Mouse (Mus musculus) gastrocnemius, adult 2 months (tissue): Measurements from ENCODE around the gene Boc. TPM values are rescaled to one million over a fixed set of nuclear protein-coding genes. Genes with fewer than 3 reads are reported as not detected.

Experiments used
- DNase-seq: peaks from one replicate; pipeline ENCODE4 v3.0.0; 2022
- H3K27ac ChIP-seq: fragments of 200-600 bp; 2 replicates; pipeline ENCODE4 v1.8.1; 2022; ENCODE audit warnings: mild to moderate bottlenecking
- H3K4me3 ChIP-seq: fragments of 200-600 bp; 2 replicates; pipeline ENCODE4 v1.8.1; 2022; ENCODE audit warnings: mild to moderate bottlenecking, moderate library complexity
- CTCF ChIP-seq: fragments of 200-600 bp; IDR thresholded peaks from 2 replicates; pipeline ENCODE4 v1.8.1; 2022; ENCODE audit warnings: antibody characterized with exemption, mild to moderate bottlenecking, moderate library complexity
- intact Hi-C: fragments of 180-260 bp; cut with DNase I; formaldehyde crosslinking; loops from one replicate; pipeline ENCODE4 v1.15.1; 2025
- total RNA-seq, 2 experiments: library from RNA; stranded (reverse); gene quantifications; 2 replicates each; pipeline ENCODE4 v1.2.3; 2021

Boc gene
- total RNA-seq, 2 experiments from 2014 or later = 2.6 to 5.0 TPM

DNA sequence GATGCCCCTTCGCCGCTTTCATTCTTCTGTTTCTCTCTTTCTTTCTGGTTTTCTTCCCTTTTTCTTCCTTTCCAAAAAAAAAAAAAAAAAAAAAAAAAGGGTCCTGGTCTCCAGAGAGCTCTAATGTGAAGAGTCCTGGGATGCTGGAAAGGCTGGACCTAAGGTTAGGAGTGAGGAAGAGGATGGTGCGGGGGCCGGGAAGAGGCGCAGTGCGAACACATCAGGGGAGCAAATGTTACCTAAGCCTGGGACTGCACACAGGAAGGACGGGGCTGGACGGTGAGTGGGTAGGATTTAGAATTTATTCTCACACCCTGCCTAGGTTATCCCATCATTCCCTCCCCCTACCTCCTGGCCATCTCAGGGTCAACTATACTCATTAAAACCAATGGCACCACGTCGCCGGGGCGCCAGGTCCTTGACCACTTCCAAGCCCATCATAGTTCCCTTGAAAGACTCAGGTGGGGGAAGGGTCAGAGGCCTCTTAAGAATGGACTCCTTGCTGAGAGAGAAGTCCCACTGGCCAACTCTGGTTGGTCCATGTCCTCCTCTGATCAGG, 27.4 kb downstream of the Boc start:
- intact Hi-C loops = no loop called here

DNA sequence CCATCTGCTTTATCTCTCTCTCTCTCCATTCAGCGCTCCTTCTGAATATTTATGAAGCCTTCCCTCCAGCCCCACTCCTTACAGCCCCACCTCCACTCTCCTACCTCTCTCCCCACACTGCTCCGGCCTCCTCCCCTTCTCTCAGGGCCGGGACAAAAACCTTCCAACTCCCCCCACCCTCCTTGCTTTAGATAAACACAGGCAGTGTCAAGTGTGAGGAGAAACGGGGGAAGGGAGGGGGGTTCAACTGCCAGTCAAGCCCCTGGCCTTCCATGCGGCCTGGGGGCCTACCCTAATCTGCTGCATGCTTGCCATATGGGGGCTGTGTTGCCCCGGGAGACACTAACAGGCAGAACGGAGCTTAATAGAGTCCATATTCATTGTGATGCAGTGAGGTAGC, 27.9 kb downstream of the Boc start:
- intact Hi-C loops = no loop called here
- Histone ChIP-seq H3K27ac (no peak overlapping the region), H3K4me3 (no peak overlapping the region)
- TF ChIP-seq CTCF = no peak
- DNase-seq = no peak

More for the DNA sequence above, 27.4 kb downstream of the Boc start:
- H3K27ac ChIP-seq = no peak overlapping the region
- no peak for DNase-seq
- no peak overlapping the region for H3K4me3 ChIP-seq
- no peak for TF ChIP-seq CTCF

DNA sequence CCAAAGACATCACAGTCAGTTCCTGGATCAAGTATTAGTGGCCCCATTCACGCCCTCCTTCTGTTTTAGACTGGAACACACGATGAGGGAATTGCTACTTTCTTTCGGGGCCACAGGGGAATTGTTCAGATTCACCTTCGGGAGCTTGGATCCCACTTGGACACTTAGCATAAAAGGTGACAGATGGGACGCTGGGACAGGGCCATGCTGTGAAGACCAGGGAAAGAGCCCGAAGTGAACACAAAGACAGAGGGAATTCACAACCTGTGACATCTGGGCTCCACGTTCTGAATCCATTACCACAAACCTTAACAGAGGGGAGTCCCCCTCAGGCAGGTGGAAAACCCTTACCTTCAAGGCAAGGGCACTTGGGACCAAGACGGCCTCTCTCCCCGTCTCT, 28.5 kb downstream of the Boc start:
- no peak for DNase-seq
- Histone ChIP-seq H3K27ac (no peak overlapping the region), H3K4me3 (no peak overlapping the region)
- intact Hi-C loops = no loop called here
- no peak for TF ChIP-seq CTCF

DNA sequence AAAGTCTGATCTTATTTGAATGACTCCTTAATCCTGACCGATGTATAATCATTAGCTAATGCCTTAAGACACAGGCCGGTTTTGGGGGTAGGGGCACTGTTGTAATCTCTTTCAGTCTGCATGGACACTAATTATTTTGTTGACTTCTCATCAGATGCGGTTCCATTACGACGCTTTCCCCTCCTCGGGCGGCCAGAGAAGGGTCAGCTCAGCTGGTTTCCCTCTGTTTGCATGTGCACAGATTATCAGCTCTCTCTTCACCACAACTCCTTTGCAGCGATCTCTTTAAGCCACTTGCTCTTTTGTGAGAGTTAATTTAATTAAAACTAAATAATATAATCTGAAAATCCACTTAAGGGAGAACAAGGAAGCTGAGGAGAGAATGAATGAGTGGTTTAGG, 29.0 kb downstream of the Boc start:
- intact Hi-C loops = no loop called here
- TF ChIP-seq CTCF = no peak

DNA sequence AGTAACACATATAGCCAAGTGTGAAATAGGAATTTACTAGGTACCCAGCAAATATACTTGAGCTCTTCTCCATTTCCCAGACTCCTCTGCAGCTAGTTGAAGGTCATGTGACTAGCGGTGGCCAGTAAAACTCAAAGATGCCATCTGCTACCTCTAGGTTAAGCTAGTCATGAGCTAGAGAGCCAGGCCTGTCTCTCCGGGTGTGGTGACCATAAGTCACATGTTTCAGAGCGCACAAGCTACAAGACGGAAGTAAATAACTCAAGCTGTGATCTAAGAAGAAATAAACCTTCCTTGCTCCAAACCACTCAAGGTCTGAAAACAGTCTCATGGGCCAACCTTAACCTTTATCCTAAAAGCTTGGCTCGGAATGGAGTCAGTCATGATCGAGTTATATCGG, 29.7 kb downstream of the Boc start:
- TF ChIP-seq CTCF = no peak
- intact Hi-C loops = no loop called here

More for the DNA sequence above, 29.0 kb downstream of the Boc start:
- Histone ChIP-seq H3K4me3 (no peak overlapping the region), H3K27ac (no peak overlapping the region)
- no peak for DNase-seq

DNA sequence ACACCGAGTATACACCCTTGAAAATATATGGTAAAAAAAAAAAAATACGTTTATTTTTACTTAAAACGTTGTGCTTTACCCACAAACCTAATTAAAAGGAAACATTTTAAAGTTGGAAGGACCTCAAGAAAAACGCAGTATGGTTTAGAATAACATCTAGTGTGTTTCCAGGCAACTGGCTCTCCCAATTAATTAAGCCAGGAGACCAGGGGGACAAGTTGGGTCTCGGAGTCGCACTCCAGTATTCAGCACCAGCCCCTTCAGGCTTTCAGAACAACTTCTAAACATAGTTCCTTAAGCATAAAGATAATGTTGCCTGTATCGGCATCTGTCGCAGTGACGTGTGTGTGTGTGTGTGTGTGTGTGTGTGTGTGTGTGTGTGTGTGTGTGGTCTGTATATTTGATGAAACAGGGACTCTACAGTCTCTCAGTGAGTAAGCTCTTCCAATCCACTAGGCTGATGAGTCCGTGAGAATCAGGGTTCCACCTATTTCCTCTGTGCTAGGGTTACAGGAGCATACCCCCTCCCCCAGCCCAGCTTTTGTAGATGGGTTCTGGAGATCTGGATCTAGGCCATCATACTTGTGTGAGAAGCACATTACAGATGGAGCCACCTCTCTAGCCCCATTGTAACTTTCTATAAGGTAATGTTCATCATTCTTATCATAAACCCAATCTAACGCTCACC, 31.3 kb downstream of the Boc start:
- no peak overlapping the region for H3K4me3 ChIP-seq
- DNase-seq = no peak
- intact Hi-C loops = no loop called here
- TF ChIP-seq CTCF = no peak
- H3K27ac ChIP-seq = no peak overlapping the region

More for the DNA sequence above, 29.7 kb downstream of the Boc start:
- H3K4me3 ChIP-seq = no peak overlapping the region
- no peak for DNase-seq
- H3K27ac ChIP-seq = no peak overlapping the region

DNA sequence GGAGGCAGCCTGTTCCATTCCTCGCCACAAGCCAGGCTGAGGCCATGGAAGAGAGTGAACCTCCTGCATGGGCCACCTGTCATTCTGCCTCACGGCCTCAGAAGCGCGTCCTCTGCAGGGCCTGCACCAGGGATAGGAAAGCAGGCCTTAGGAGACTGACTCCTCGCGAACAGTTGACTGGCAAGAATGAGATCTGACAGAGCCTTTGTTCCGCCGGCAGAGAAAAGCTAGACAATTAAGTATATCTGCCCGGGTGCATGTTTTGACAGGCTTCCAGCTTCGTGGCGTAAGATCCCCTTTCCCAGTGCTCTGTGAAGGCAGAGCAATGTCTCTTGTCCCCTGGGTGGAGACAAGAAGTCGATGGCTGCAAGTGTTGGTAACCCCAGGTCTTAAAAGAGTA, 32.0 kb downstream of the Boc start:
- Histone ChIP-seq H3K4me3 (no peak overlapping the region), H3K27ac (no peak overlapping the region)
- no peak for TF ChIP-seq CTCF
- no peak for DNase-seq
- intact Hi-C loops = no loop called here

DNA sequence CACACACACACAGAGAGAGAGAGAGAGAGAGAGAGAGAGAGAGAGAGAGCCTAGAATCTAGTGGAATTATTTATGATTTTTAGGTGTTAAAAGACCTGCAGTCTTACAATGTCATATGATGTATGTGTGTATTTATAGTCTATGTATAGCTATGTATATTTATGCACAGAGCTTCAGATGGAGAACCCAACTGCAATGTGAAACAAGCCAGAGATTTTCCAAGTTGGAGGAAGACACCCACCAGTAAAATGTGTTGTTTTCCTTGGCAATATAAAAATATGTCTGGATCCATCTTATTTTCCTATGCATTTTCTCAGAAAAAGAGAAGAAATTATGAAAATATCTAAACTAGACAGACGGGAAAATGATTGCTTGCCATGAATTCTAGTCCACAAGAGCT, 32.7 kb downstream of the Boc start:
- intact Hi-C loops = no loop called here
- no peak for DNase-seq
- H3K4me3 ChIP-seq = no peak overlapping the region
- TF ChIP-seq CTCF = no peak
- H3K27ac ChIP-seq = no peak overlapping the region

DNA sequence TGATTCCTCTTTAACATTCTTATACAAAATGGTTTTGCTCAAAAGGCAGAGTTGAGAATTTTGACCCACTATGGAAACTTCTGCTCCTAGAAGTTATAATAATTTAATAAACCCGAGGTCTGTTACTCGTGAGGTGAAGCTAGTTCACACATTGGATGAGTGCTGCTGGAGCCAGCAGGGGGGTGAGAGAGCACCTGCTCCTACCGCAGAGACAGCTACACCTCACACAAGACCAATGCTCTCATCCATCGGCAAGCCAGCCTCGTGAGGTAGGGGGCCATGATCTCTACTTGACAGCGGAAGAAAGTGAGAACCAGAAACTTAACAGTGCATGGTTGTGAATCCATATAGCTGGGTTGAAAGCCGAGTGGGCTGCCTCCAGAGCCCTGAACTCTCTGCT, 35.1 kb downstream of the Boc start:
- H3K4me3 ChIP-seq = no peak overlapping the region
- TF ChIP-seq CTCF = no peak
- H3K27ac ChIP-seq = no peak overlapping the region
- intact Hi-C loops = no loop called here
- no peak for DNase-seq

DNA sequence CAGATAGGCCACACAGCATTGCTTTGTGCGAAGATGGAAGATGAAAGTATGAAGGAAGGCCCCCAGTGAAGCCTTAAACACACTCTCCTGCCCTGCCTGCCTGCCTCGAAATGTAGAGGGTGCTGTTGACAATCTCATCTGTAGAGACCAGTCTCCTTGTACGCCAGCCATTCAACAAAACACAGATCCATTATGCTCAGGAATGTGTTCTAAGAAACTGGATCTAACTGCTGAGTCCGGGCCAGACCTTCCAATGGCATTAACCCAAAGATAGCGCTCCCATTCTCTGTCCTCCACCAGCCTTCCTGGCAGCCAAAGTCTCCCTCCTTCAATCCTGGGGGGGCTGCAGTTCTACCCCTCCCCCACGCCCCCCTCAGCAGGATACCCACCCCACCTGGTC, 42.2 kb downstream of the Boc start:
- no peak for TF ChIP-seq CTCF
- no peak overlapping the region for H3K4me3 ChIP-seq
- H3K27ac ChIP-seq = no peak overlapping the region
- DNase-seq = no peak
- intact Hi-C loops = no loop called here

DNA sequence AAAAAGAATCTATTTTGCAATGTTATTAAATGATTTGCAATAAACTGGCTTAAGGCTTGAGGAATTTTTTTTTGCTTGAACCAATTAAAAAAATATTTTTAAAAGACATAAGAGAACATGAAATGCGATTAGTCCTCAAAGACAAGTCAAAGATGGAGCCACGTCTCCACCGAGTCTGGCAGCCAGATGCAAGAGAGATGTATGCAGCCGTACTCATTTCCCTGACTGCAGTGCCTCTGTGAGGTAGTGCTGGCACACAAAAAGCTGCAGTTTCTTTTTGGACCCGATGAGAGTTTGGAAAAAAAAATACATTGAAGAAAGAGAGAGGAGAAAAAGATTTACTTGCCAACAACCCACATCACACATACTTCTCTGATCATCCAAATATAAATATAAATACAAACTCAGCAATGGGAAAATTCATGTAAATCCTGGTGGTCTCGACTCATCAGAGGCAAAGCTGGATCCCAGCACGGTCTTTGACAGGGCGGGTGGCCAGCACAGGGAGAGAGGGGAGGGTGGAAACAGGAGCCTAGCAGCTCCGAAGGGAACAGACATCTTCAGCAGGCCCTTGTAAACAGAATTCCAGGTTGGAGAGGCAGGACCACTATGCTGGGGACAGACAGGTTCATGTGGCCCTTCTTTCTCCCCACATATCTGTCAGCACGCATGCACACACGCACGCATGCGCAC, 48.0 kb downstream of the Boc start:
- no peak for TF ChIP-seq CTCF
- intact Hi-C loops = no loop called here
- Histone ChIP-seq H3K4me3 (no peak overlapping the region), H3K27ac (peak overlapping the region; percentile 49; the same call in 1 of the 2 replicates)
- DNase-seq = no peak

DNA sequence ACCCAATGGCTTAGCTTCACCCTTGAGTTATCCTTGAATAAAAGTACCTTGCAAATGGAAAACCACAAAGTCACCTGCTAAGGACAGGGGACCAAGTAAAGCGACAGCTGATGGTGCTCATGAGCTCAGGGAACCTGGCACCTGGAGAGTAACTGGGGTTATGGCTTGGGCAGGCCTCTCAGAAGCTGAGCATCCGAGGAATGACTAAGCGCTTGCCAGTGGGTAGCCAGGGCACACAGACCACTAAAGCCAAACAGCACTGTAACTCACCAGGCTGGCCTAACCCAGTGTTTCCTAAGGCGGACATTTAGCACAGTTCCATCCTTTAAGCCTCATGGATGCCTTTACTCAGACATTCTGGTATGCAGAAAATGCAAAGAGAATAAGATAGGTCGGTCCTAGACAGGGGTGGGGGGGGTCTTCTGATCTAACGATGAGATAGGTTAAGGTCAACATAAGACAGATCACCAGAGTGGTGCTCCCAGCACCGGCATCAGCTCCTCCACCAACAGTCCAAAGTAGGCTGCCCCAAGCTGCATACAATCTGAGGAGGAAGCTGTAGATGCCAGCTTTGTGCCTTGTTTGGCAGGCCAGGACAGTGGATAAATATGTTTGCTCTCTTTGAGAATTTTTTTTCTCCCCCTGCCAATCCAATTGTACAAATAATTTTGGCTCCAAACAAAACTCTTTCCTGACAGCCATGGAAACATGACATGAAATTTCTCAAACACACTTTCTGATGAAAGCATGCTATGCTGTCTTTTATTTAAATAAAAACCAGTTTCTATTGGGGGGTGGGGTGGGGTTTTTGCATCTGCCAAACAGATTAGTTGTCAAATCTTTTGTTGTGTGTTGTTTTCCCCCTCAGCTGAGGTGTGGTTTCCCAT, 49.0 kb downstream of the Boc start:
- H3K27ac ChIP-seq = peak overlapping the region; percentile 49; the same call in 1 of the 2 replicates
- intact Hi-C loops = no loop called here

DNA sequence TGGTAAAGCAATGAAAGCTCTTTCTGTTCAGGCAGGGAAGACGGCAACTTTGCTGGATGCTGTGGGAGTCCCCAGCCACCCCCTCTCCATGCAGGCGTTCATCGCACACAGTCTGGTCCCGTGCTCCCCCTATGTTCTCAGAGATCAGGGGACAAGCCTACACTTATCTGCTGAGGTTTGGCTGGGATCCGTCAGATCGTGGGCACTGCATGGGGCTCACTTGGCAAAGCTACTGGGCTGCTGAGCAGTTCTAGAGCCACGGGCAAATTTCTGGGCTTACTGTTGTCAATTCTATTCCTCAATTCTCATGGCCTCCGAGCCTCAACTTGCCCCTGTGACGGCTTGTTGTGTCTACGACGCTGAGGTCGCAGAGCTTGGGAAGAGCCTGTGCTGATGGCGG, 49.9 kb downstream of the Boc start:
- H3K27ac ChIP-seq = no peak overlapping the region

More for the DNA sequence above, 49.0 kb downstream of the Boc start:
- no peak overlapping the region for H3K4me3 ChIP-seq
- TF ChIP-seq CTCF = no peak
- DNase-seq = no peak

More for the DNA sequence above, 49.9 kb downstream of the Boc start:
- no peak for DNase-seq
- TF ChIP-seq CTCF = no peak
- H3K4me3 ChIP-seq = no peak overlapping the region
- intact Hi-C loops = no loop called here
